Mouse (Mus musculus) hindbrain, embryonic 11.5 days (tissue): ENCODE measurements around the gene Npdc1. TPM values are rescaled to one million over a fixed set of nuclear protein-coding genes. Genes with fewer than 3 reads are reported as not detected.

ENCODE experiments used
- ATAC-seq: fragments of 200-750 bp; cut with Nextera tagmentation; 2 replicates; pipeline ENCODE4 v1.8.0; 2017; ENCODE audit warnings: mild to moderate bottlenecking, moderate TSS enrichment, moderate library complexity; ENCODE audit not compliant: low FRiP score
- DNase-seq: peaks from one replicate; pipeline ENCODE4 v3.0.0-alpha.2; 2015; ENCODE audit warnings: low spot score
- H3K27ac ChIP-seq: fragments of 300-500 bp; sonication (generic); 2 replicates; pipeline ENCODE4 v1.5.1; 2014; ENCODE audit warnings: mild to moderate bottlenecking, low read depth, low read length
- H3K27me3 ChIP-seq: fragments of 300-500 bp; sonication (generic); 2 replicates; pipeline ENCODE4 v1.6.1; 2014; ENCODE audit warnings: mild to moderate bottlenecking, low read length, moderate library complexity, mixed read lengths; ENCODE audit not compliant: control insufficient read depth, insufficient read depth
- H3K36me3 ChIP-seq: fragments of 300-500 bp; sonication (generic); 2 replicates; pipeline ENCODE4 v1.6.1; 2014; ENCODE audit warnings: mild to moderate bottlenecking, low read length, moderate library complexity, mixed read lengths; ENCODE audit not compliant: control insufficient read depth, insufficient read depth
- H3K4me1 ChIP-seq: fragments of 300-500 bp; sonication (generic); replicated peaks from 2 replicates; pipeline ENCODE4 v1.6.1; 2014; ENCODE audit warnings: low read length, mixed read lengths; ENCODE audit not compliant: control insufficient read depth, insufficient read depth
- H3K4me2 ChIP-seq: fragments of 300-500 bp; sonication (generic); replicated peaks from 2 replicates; pipeline ENCODE4 v1.6.1; 2014; ENCODE audit warnings: mild to moderate bottlenecking, low read depth, low read length
- H3K4me3 ChIP-seq: fragments of 300-500 bp; sonication (generic); 2 replicates; pipeline ENCODE4 v1.5.1; 2014; ENCODE audit warnings: low read depth, low read length
- H3K9ac ChIP-seq: fragments of 300-500 bp; sonication (generic); 2 replicates; pipeline ENCODE4 v1.6.1; 2014; ENCODE audit warnings: low read depth, low read length
- H3K9me3 ChIP-seq: fragments of 300-500 bp; sonication (generic); 2 replicates; pipeline ENCODE4 v1.6.1; 2016; ENCODE audit warnings: low read length; ENCODE audit not compliant: control insufficient read depth
- WGBS: fragments of 180-500 bp; shearing (Covaris S2); extraction: QIAGEN DNeasy Blood & Tissue Kit; methylation state at CpG from one replicate; pipeline ENCODE4 v1.1.7; 2014; 5-methylcytosine and 5-hydroxymethylcytosine counted together
- polyA plus RNA-seq: library from polyadenylated mRNA; unstranded; fragments of >200 nt; fragmentation: Nextera tagmentation; extraction: Ambion mirVana; gene quantifications from 2 replicates; pipeline ENCODE4 v1.2.1, GENCODE M21; 2014

Gene Npdc1
- polyA plus RNA-seq, 1 experiment from 2014 or later = 151 TPM

- Histone ChIP-seq H3K4me1 (no peaks in the 10 kb centered on the region), H3K9me3 (no peaks in the 10 kb centered on the region), H3K36me3 (no peaks in the 10 kb centered on the region), H3K4me3 (no peak overlapping the region), H3K27ac (no peak overlapping the region), H3K9ac (no peak overlapping the region), H3K27me3 (no peaks in the 10 kb centered on the region), H3K4me2 (no peak overlapping the region)
- no peak for ATAC-seq
- WGBS = 89% methylated on average over 8 of the region's 8 CpGs
- no peak for DNase-seq
Observed at GRCm38 (mm10) chr2:25450853-25451647, 51.9 kb downstream of the Npdc1 start.

- DNase-seq (no peak), ATAC-seq (no peak)
- Histone ChIP-seq H3K36me3 (no peaks in the 10 kb centered on the region), H3K4me1 (no peaks in the 10 kb centered on the region), H3K9me3 (no peaks in the 10 kb centered on the region), H3K27ac (no peak overlapping the region), H3K4me3 (no peak overlapping the region), H3K9ac (no peak overlapping the region), H3K27me3 (no peaks in the 10 kb centered on the region), H3K4me2 (no peak overlapping the region)
- WGBS = 45% methylated on average over 1 of the region's 1 CpGs
Observed at GRCm38 (mm10) chr2:25452951-25453350, 53.8 kb downstream of the Npdc1 start.

GRCm38 (mm10) chr2:25456205-25456953 lies 57.2 kb downstream of the Npdc1 start, which contains the start of gene Clic3:
Clic3 (plus strand) TSS chr2:25456838.
- Histone ChIP-seq H3K9ac (no peak within 1 kb of the TSS), H3K27me3 (no peaks in the 10 kb centered on the region), H3K36me3 (no peaks in the 10 kb centered on the region), H3K4me3 (no peak within 1 kb of the TSS), H3K4me1 (peaks cover 4% of the 10 kb centered on the region; the same call in 1 of the 2 replicates), H3K9me3 (no peaks in the 10 kb centered on the region), H3K27ac (no peak within 1 kb of the TSS), H3K4me2 (no peak within 1 kb of the TSS)
- ATAC-seq (no peak), DNase-seq (no peak)
- WGBS = 66% methylated on average over 14 of the region's 14 CpGs

- no peaks in the 10 kb centered on the region for H3K9me3 ChIP-seq
- no peak overlapping the region for H3K27ac ChIP-seq
- H3K27me3 ChIP-seq = no peaks in the 10 kb centered on the region
- no peak overlapping the region for H3K4me3 ChIP-seq
- peaks cover 4% of the 10 kb centered on the region; the same call in 1 of the 2 replicates for H3K4me1 ChIP-seq
- H3K36me3 ChIP-seq = no peaks in the 10 kb centered on the region
- DNase-seq (no peak), ATAC-seq (no peak)
- no peak overlapping the region for H3K9ac ChIP-seq
- WGBS = 86% methylated on average over 9 of the region's 9 CpGs
- no peak overlapping the region for H3K4me2 ChIP-seq
Observed at GRCm38 (mm10) chr2:25457022-25457896, 58.1 kb downstream of the Npdc1 start.

DNA sequence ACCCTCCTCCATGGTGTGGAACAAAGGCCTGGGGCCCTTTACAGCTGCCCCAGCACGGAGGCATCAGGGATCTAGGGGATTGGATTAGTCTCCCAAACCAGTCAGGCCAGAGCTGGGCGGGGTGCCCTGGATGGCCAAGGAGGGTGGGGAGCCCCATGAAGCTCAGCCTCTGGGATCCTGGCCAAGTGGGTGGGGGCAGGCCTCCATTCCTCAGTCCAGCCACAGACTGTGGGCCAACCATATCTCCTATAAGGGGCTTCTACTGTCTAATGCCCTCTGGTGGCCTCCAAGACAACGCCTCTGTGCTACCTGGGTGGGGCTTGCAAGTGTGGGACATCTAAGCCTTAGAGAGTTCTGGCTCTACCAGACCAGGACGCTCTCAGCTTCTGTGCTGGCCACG lies 59.8 kb downstream of the Npdc1 start:
- ATAC-seq (no peak), DNase-seq (no peak)
- Histone ChIP-seq H3K4me1 (peaks cover 4% of the 10 kb centered on the region; the same call in 1 of the 2 replicates), H3K4me3 (no peak overlapping the region), H3K4me2 (no peak overlapping the region), H3K27ac (no peak overlapping the region), H3K36me3 (no peaks in the 10 kb centered on the region), H3K9ac (no peak overlapping the region), H3K9me3 (no peaks in the 10 kb centered on the region), H3K27me3 (no peaks in the 10 kb centered on the region)
- 83% methylated on average over 5 of the region's 5 CpGs for WGBS

Other genes starting within 250 kb of the Npdc1 start
- gene Nrarp, start 218.6 kb upstream of the Npdc1 start, polyA plus RNA-seq = 44.6 and 60.5 TPM in 2 replicates
- gene Tor4a, start 202.5 kb upstream of the Npdc1 start, polyA plus RNA-seq = 0.94 and 2.4 TPM in 2 replicates
- gene Nelfb, start 187.9 kb upstream of the Npdc1 start, polyA plus RNA-seq = 89.6 and 93.7 TPM in 2 replicates
- not detected in 2 replicates for gene Stpg3, start 184.7 kb upstream of the Npdc1 start, polyA plus RNA-seq
- not detected in 2 replicates for gene Fam166a, start 180.6 kb upstream of the Npdc1 start, polyA plus RNA-seq
- gene Tubb4b, start 174.6 kb upstream of the Npdc1 start, polyA plus RNA-seq = 519 and 526 TPM in 2 replicates
- gene Slc34a3, start 165.0 kb upstream of the Npdc1 start, polyA plus RNA-seq = not detected in 2 replicates
- not detected in 2 replicates for gene Rnf224, start 162.6 kb upstream of the Npdc1 start, polyA plus RNA-seq
- 21.7 and 23.9 TPM in 2 replicates for gene Rnf208, start 157.1 kb upstream of the Npdc1 start, polyA plus RNA-seq
- gene Cysrt1, start 156.9 kb upstream of the Npdc1 start, polyA plus RNA-seq = not detected in 2 replicates
- 4.3 and 4.9 TPM in 2 replicates for gene AL732309.1, start 152.5 kb upstream of the Npdc1 start, polyA plus RNA-seq
- 12.2 and 14.6 TPM in 2 replicates for gene Tmem203, start 143.9 kb upstream of the Npdc1 start, polyA plus RNA-seq
- gene Tprn, start 136.7 kb upstream of the Npdc1 start, polyA plus RNA-seq = 4.0 and 4.5 TPM in 2 replicates
- 244 and 248 TPM in 2 replicates for gene Ssna1, start 126.9 kb upstream of the Npdc1 start, polyA plus RNA-seq
- gene Anapc2, start 126.9 kb upstream of the Npdc1 start, polyA plus RNA-seq = 107 and 110 TPM in 2 replicates
- gene Tmem210, start 111.2 kb upstream of the Npdc1 start, polyA plus RNA-seq = not detected in 2 replicates
- gene Lrrc26, start 109.4 kb upstream of the Npdc1 start, polyA plus RNA-seq = not detected in 2 replicates
- 3.6 and 3.9 TPM in 2 replicates for gene Grin1, start 80.2 kb upstream of the Npdc1 start, polyA plus RNA-seq
- 86.7 and 133 TPM in 2 replicates for gene Man1b1, start 67.0 kb upstream of the Npdc1 start, polyA plus RNA-seq
- 13.4 and 21.3 TPM in 2 replicates for gene Dpp7, start 43.0 kb upstream of the Npdc1 start, polyA plus RNA-seq
- gene Uap1l1, start 33.7 kb upstream of the Npdc1 start, polyA plus RNA-seq = 4.1 and 6.5 TPM in 2 replicates
- 41.0 and 45.2 TPM in 2 replicates for gene Sapcd2, start 27.0 kb upstream of the Npdc1 start, polyA plus RNA-seq
- 0.21 TPM in 1 of 2 replicates, not detected in the other for gene Entpd2, start 3.5 kb upstream of the Npdc1 start, polyA plus RNA-seq
- gene Fut7, start 23.9 kb downstream of the Npdc1 start, polyA plus RNA-seq = 0.11 TPM in 1 of 2 replicates, not detected in the other
- 3.5 and 3.7 TPM in 2 replicates for gene Abca2, start 29.4 kb downstream of the Npdc1 start, polyA plus RNA-seq
- gene Clic3, start 57.5 kb downstream of the Npdc1 start, polyA plus RNA-seq = 0.57 TPM in 1 of 2 replicates, not detected in the other
- 27.6 and 28.0 TPM in 2 replicates for gene Paxx, start 61.7 kb downstream of the Npdc1 start, polyA plus RNA-seq
- 0.39 and 0.64 TPM in 2 replicates for gene Ptgds, start 70.7 kb downstream of the Npdc1 start, polyA plus RNA-seq
- gene Lcn12, start 94.6 kb downstream of the Npdc1 start, polyA plus RNA-seq = not detected in 2 replicates
- gene Fbxw5, start 101.4 kb downstream of the Npdc1 start, polyA plus RNA-seq = 64.2 and 75.3 TPM in 2 replicates
- 4.0 and 6.1 TPM in 2 replicates for gene C8g, start 102.4 kb downstream of the Npdc1 start, polyA plus RNA-seq
- gene Traf2, start 147.6 kb downstream of the Npdc1 start, polyA plus RNA-seq = 25.3 and 32.3 TPM in 2 replicates
- gene Edf1, start 158.5 kb downstream of the Npdc1 start, polyA plus RNA-seq = 380 and 436 TPM in 2 replicates
- 3.0 and 4.2 TPM in 2 replicates for gene Mamdc4, start 175.5 kb downstream of the Npdc1 start, polyA plus RNA-seq
- gene Phpt1, start 175.9 kb downstream of the Npdc1 start, polyA plus RNA-seq = 161 and 167 TPM in 2 replicates
- gene Ajm1, start 182.4 kb downstream of the Npdc1 start, polyA plus RNA-seq = 0.38 and 0.59 TPM in 2 replicates
- 53.3 and 55.3 TPM in 2 replicates for gene Rabl6, start 209.2 kb downstream of the Npdc1 start, polyA plus RNA-seq
- 0.14 and 0.22 TPM in 2 replicates for gene Ccdc183, start 218.3 kb downstream of the Npdc1 start, polyA plus RNA-seq
- gene Tmem141, start 222.7 kb downstream of the Npdc1 start, polyA plus RNA-seq = 17.6 and 18.0 TPM in 2 replicates
- 0.57 and 0.82 TPM in 2 replicates for gene Fcna, start 228.7 kb downstream of the Npdc1 start, polyA plus RNA-seq